Mouse (Mus musculus): ENCODE measurements around the gene Akap13. TPM values are rescaled to one million over a fixed set of nuclear protein-coding genes. Genes with fewer than 3 reads are reported as not detected.
"Not testable (repeated sequence)": the region's sequence is repeated elsewhere in the genome, so short reads cannot be mapped to it uniquely, and the experiment has no call there.

The Akap13 gene
- polyA plus RNA-seq, 1 experiment from 2014 or later = 39.9 TPM

DNA sequence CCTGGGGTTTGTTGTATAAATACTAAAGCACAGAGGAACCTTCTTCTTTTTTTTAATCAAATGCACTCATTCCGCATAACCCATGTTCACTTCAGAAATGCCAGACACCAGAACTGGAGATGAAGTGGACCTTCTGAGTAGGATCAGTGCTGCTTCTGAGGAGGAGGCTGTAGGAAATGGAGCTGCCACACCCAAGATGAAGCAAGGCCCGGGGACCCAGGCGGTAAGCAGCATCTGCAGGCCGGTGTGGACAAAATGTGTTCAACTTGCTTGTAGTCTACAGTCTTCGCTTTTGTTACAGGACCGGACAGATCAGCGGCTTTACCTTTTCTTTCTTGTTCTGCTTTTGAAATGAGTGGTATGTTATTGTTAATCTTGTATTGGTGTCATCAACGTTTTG, 159.5 kb downstream of the Akap13 start:
- Histone ChIP-seq H3K27me3 (ENCODE audit: control insufficient read depth, insufficient read depth, low read length) (no peaks in the 10 kb centered on the region), H3K36me3 (ENCODE audit: control insufficient read depth, insufficient read depth, low read length) (no peaks in the 10 kb centered on the region; the same call in 1 of the 2 replicates), H3K4me1 (ENCODE audit: control insufficient read depth, insufficient read depth, low read length) (peaks cover 35% of the 10 kb centered on the region), H3K4me3 (replicated peaks; ENCODE audit: low read length) (no peak overlapping the region), H3K9me3 (replicated peaks; ENCODE audit: control insufficient read depth, low read length) (no peaks in the 10 kb centered on the region), H3K4me2 (ENCODE audit: low read depth, low read length) (no peak overlapping the region), H3K9ac (ENCODE audit: low read length) (no peak overlapping the region), H3K27ac (ENCODE audit: low read length) (no peak overlapping the region)
- 87% methylated on average over 8 of the region's 8 CpGs for WGBS
- ATAC-seq (ENCODE audit: insufficient read depth, low FRiP score) = no peak

- H3K4me2 ChIP-seq (ENCODE audit: low read depth, low read length); H3K4me3 ChIP-seq (replicated peaks; ENCODE audit: low read length); H3K9me3 ChIP-seq (replicated peaks; ENCODE audit: control insufficient read depth, low read length); H3K36me3 ChIP-seq (ENCODE audit: control insufficient read depth, insufficient read depth, low read length); ATAC-seq (ENCODE audit: insufficient read depth, low FRiP score); H3K9ac ChIP-seq (ENCODE audit: low read length); H3K27me3 ChIP-seq (ENCODE audit: control insufficient read depth, insufficient read depth, low read length); H3K27ac ChIP-seq (ENCODE audit: low read length): not testable (repeated sequence)
- 92% methylated on average over 4 of the region's 4 CpGs for WGBS
- peaks cover 19% of the 10 kb centered on the region for H3K4me1 ChIP-seq (ENCODE audit: control insufficient read depth, insufficient read depth, low read length)
Measured at GRCm38 (mm10) chr7:75617246-75617645, 161.9 kb downstream of the Akap13 start.

DNA sequence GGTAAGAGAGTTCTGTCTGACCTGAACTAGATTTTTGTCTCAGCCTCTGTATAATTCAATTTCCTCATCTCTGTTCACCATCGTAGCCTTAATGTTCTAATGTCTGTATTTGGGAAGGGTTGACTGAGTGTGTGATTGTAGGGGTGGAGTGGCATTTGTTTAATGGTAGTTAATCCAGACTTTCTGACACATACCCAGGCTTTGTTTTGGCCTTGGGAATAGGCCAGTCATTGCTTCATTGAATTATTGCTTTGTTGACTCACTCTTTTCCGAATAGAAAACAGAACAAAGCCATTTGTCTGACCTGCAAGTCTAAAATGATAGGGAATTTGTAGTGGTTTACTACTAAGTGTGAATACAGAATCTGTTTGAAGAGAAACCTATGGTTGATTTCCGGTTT, 163.4 kb downstream of the Akap13 start:
- Histone ChIP-seq H3K4me3 (replicated peaks; ENCODE audit: low read length) (no peak overlapping the region), H3K9ac (ENCODE audit: low read length) (no peak overlapping the region), H3K9me3 (replicated peaks; ENCODE audit: control insufficient read depth, low read length) (no peaks in the 10 kb centered on the region), H3K4me2 (ENCODE audit: low read depth, low read length) (no peak overlapping the region), H3K4me1 (ENCODE audit: control insufficient read depth, insufficient read depth, low read length) (peaks cover 12% of the 10 kb centered on the region; the same call in 1 of the 2 replicates), H3K27me3 (ENCODE audit: control insufficient read depth, insufficient read depth, low read length) (no peaks in the 10 kb centered on the region), H3K27ac (ENCODE audit: low read length) (no peak overlapping the region), H3K36me3 (ENCODE audit: control insufficient read depth, insufficient read depth, low read length) (no peaks in the 10 kb centered on the region)
- 65% methylated on average over 3 of the region's 3 CpGs for WGBS
- ATAC-seq (ENCODE audit: insufficient read depth, low FRiP score) = no peak

- H3K27me3 ChIP-seq (ENCODE audit: control insufficient read depth, insufficient read depth, low read length) = no peaks in the 10 kb centered on the region
- 65% methylated on average over 6 of the region's 6 CpGs for WGBS
- H3K4me1 ChIP-seq (ENCODE audit: control insufficient read depth, insufficient read depth, low read length) = peaks cover 12% of the 10 kb centered on the region; the same call in 1 of the 2 replicates
- ATAC-seq (ENCODE audit: insufficient read depth, low FRiP score) = no peak
- H3K4me2 ChIP-seq (ENCODE audit: low read depth, low read length) = no peak overlapping the region
- no peaks in the 10 kb centered on the region for H3K36me3 ChIP-seq (ENCODE audit: control insufficient read depth, insufficient read depth, low read length)
- no peak overlapping the region for H3K27ac ChIP-seq (ENCODE audit: low read length)
- no peak overlapping the region for H3K4me3 ChIP-seq (replicated peaks; ENCODE audit: low read length)
- no peak overlapping the region for H3K9ac ChIP-seq (ENCODE audit: low read length)
- no peaks in the 10 kb centered on the region for H3K9me3 ChIP-seq (replicated peaks; ENCODE audit: control insufficient read depth, low read length)
Measured at GRCm38 (mm10) chr7:75619875-75620274, 164.5 kb downstream of the Akap13 start.

DNA sequence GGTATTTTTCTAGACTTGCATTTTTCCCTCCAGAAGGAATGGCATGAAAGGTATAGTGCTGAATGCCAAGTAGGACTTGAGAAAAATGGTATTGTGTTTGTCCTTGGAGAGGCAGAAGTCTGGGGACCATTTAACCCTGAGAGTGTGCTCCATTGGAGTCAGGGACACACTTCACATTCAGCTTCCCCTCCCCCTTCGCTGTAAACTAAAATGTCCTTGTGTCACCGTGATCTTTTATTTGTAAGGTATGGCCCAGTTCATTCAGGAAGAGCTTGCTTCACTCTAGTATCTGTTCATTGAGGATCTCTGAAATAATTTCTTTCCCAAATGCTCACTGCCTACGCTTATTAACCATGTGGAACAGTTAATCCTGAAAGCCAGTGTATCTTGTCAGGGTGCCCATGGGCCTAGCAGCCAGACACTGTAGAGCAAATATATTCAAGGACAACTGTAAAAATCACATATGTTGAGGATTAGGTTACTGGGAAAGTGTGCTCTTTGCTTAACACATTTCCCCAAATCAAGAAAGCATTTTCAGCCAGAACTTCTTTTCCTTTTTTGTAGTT, 165.1 kb downstream of the Akap13 start:
- no peak overlapping the region for H3K9ac ChIP-seq (ENCODE audit: low read length)
- H3K4me3 ChIP-seq (replicated peaks; ENCODE audit: low read length) = no peak overlapping the region
- no peaks in the 10 kb centered on the region for H3K36me3 ChIP-seq (ENCODE audit: control insufficient read depth, insufficient read depth, low read length)
- no peaks in the 10 kb centered on the region for H3K27me3 ChIP-seq (ENCODE audit: control insufficient read depth, insufficient read depth, low read length)
- 82% methylated on average over 3 of the region's 3 CpGs for WGBS
- peaks cover 12% of the 10 kb centered on the region; the same call in 1 of the 2 replicates for H3K4me1 ChIP-seq (ENCODE audit: control insufficient read depth, insufficient read depth, low read length)
- ATAC-seq (ENCODE audit: insufficient read depth, low FRiP score) = no peak
- no peaks in the 10 kb centered on the region for H3K9me3 ChIP-seq (replicated peaks; ENCODE audit: control insufficient read depth, low read length)
- no peak overlapping the region for H3K4me2 ChIP-seq (ENCODE audit: low read depth, low read length)
- no peak overlapping the region for H3K27ac ChIP-seq (ENCODE audit: low read length)

DNA sequence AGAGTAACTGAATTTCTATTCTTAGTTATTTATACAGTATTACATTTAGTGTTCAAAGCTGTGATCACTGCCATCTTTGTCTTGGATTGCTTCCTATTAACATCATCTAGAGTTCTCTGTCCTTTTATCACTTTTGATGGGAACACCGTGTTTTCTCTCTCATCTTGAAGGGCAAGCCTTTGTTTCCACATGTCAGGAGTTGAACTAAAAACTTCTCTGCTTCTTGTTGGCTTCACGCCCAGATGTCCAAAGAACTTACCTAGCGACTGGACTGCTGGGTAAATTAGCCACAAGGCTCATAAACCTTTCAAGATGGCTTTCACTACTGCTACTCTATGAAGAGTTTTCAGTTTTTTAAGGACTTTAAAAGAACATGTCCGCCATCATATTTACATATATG, 165.6 kb downstream of the Akap13 start:
- no peak for ATAC-seq (ENCODE audit: insufficient read depth, low FRiP score)
- Histone ChIP-seq H3K4me1 (ENCODE audit: control insufficient read depth, insufficient read depth, low read length) (peaks cover 12% of the 10 kb centered on the region; the same call in 1 of the 2 replicates), H3K9ac (ENCODE audit: low read length) (no peak overlapping the region), H3K4me2 (ENCODE audit: low read depth, low read length) (no peak overlapping the region), H3K27ac (ENCODE audit: low read length) (no peak overlapping the region), H3K4me3 (replicated peaks; ENCODE audit: low read length) (no peak overlapping the region), H3K36me3 (ENCODE audit: control insufficient read depth, insufficient read depth, low read length) (no peaks in the 10 kb centered on the region), H3K27me3 (ENCODE audit: control insufficient read depth, insufficient read depth, low read length) (no peaks in the 10 kb centered on the region), H3K9me3 (replicated peaks; ENCODE audit: control insufficient read depth, low read length) (no peaks in the 10 kb centered on the region)
- 80% methylated on average over 4 of the region's 4 CpGs for WGBS

DNA sequence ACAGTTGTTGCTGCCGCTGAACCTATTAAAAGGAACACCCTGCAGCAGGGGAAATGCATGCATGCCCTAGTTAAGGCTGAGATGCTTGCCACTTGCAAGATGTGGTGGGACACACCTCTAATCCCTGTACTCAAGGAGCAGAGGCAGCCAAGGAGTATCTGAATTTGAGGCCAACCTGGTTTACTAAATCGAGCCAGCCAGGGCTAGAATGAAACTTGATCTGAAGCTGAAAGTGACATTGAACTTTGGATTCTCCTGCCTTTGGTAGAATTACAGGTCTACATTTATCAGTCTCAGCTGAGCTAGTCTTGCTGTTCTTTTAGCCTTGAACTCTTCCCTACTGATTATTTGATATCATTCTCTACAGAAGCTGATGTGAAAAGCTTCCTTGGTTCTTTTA, 172.5 kb downstream of the Akap13 start:
- Histone ChIP-seq H3K9me3 (replicated peaks; ENCODE audit: control insufficient read depth, low read length) (no peaks in the 10 kb centered on the region), H3K4me3 (replicated peaks; ENCODE audit: low read length) (no peak overlapping the region), H3K27ac (ENCODE audit: low read length) (peak overlapping the region; percentile 38; the same call in 1 of the 2 replicates), H3K36me3 (ENCODE audit: control insufficient read depth, insufficient read depth, low read length) (no peaks in the 10 kb centered on the region), H3K4me1 (ENCODE audit: control insufficient read depth, insufficient read depth, low read length) (peaks cover 5% of the 10 kb centered on the region), H3K27me3 (ENCODE audit: control insufficient read depth, insufficient read depth, low read length) (no peaks in the 10 kb centered on the region), H3K9ac (ENCODE audit: low read length) (no peak overlapping the region), H3K4me2 (ENCODE audit: low read depth, low read length) (no peak overlapping the region)
- ATAC-seq (ENCODE audit: insufficient read depth, low FRiP score) = no peak
- WGBS = 55% methylated on average over 2 of the region's 2 CpGs

DNA sequence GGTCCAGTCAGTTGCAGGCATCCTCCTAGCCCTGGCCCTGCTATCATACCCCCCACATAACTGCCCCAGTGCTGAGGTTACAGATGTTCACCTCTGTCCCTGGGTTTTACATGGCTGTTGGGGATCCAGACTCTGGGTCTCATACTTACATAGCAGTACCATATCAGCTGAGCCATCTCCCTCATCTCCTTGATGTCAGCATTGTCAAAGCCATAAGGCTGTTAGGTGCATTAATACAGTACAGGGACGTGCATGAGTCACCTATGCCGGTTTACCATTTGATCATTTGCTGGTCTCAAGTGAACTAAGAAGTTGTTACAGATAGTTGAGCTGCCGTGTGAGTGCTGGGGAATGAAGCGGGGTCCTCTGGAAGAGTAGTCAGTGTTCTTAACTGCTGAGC, 174.3 kb downstream of the Akap13 start:
- Histone ChIP-seq H3K4me3 (replicated peaks; ENCODE audit: low read length) (no peak overlapping the region), H3K9me3 (replicated peaks; ENCODE audit: control insufficient read depth, low read length) (no peaks in the 10 kb centered on the region), H3K9ac (ENCODE audit: low read length) (no peak overlapping the region), H3K27me3 (ENCODE audit: control insufficient read depth, insufficient read depth, low read length) (no peaks in the 10 kb centered on the region), H3K4me1 (ENCODE audit: control insufficient read depth, insufficient read depth, low read length) (peaks cover 16% of the 10 kb centered on the region), H3K36me3 (ENCODE audit: control insufficient read depth, insufficient read depth, low read length) (no peaks in the 10 kb centered on the region), H3K4me2 (ENCODE audit: low read depth, low read length) (no peak overlapping the region), H3K27ac (ENCODE audit: low read length) (no peak overlapping the region)
- no peak for ATAC-seq (ENCODE audit: insufficient read depth, low FRiP score)
- WGBS = 87% methylated on average over 4 of the region's 4 CpGs

DNA sequence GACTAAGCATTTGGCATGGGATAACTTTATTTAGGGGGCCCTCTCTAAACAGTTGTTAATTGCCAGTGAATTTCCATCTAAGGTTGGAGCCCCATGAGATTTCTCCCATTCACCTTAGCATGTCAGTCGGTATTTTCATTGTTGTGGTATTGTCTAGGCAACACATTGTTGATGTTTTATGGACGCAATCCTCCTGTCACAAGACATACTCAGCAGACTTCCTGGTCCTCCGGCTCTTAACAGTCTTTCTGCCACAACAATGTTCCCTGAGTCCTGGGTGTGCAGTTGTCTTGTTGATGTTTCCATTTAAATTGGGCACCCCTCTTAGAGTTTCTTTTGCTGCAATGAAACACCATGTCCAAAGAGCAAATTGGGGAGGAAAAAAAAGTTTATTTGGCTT, 177.6 kb downstream of the Akap13 start:
- 54% methylated on average over 3 of the region's 3 CpGs for WGBS

More for the DNA sequence above, 177.6 kb downstream of the Akap13 start:
- no peak for ATAC-seq (ENCODE audit: insufficient read depth, low FRiP score)
- H3K4me2 ChIP-seq (ENCODE audit: low read depth, low read length) = no peak overlapping the region
- no peak overlapping the region for H3K9ac ChIP-seq (ENCODE audit: low read length)
- no peaks in the 10 kb centered on the region for H3K27me3 ChIP-seq (ENCODE audit: control insufficient read depth, insufficient read depth, low read length)
- H3K9me3 ChIP-seq (replicated peaks; ENCODE audit: control insufficient read depth, low read length) = no peaks in the 10 kb centered on the region
- no peak overlapping the region for H3K27ac ChIP-seq (ENCODE audit: low read length)
- no peaks in the 10 kb centered on the region for H3K36me3 ChIP-seq (ENCODE audit: control insufficient read depth, insufficient read depth, low read length)
- H3K4me1 ChIP-seq (ENCODE audit: control insufficient read depth, insufficient read depth, low read length) = peaks cover 11% of the 10 kb centered on the region
- H3K4me3 ChIP-seq (replicated peaks; ENCODE audit: low read length) = no peak overlapping the region
